Mouse (Mus musculus): ENCODE measurements at regions not wholly inside any gene's neighbourhood (a gene's known extent, or its start where the extent isn't known, plus 50 kb on each side); places are given as distances from the start of the nearest gene placed in this dataset.

DNA sequence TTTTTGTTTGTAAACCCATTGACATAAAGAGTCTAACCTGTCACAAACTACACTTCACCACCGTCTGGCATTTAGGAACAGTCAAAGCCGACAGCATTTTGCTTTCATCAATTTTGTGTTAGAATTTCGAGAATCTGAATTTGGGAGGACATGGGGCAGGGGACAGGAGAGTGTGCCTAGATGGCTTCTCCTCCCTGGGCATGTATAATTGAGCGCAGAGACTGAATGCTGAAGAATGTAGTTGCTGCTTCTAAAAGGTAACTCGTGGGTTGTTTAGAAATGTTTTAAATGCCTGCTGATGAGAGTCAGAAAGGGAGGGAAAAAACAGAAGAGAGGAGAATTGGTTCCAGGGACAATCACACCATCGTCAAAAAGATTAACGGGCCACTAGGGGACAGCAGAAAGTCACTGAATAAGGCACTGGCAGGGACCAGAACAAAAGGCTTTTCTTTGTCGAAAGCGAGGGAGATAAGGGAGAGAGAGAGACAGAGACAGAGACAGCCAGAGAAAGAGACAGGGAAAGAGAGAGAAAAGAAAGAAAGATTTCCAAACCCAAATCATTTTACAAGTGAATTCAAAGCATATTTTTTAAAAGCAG is 66.6 kb upstream of the BC052040 start:
- DNase-seq (ENCODE audit: low spot score) = no peak

DNA sequence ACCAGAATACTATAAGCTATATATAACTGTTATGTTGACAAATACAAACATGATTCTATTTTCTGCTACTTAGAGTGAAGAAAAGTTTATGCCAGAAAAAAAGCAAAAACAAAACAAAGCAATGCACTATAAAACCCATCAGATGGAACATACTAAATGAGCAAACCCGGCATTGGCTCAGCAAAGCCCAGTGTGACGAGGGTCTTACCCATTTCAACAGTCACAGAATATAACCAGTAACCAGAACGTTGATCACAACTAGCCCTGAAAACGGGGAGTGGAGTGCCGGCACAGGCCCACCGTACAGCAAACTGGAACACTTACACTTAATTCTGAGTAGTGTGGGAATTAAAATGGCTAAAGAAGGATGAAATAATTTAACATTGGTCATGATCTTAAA is 66.0 kb upstream of the BC052040 start:
- DNase-seq (ENCODE audit: low spot score) = no peak

DNA sequence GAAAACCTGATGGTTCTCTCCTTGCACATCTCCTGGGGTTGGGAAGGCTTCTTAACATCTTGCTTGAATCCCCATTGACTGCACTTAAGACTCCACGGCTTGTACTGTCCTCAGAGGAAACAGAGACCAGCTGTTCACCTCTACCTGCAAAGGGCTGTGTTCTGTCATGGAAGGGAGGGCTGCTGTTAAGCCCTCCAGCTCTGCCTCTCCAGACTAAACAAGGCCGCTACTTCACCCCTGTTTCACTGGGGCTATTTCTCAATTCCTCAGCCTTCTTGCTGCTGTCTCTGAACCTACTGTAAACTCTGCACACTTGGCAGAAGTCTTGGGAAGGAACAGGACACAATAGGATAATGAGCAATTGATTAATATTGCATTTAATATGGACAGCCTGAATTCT is 64.7 kb upstream of the BC052040 start:
- no peak for DNase-seq (ENCODE audit: low spot score)

DNA sequence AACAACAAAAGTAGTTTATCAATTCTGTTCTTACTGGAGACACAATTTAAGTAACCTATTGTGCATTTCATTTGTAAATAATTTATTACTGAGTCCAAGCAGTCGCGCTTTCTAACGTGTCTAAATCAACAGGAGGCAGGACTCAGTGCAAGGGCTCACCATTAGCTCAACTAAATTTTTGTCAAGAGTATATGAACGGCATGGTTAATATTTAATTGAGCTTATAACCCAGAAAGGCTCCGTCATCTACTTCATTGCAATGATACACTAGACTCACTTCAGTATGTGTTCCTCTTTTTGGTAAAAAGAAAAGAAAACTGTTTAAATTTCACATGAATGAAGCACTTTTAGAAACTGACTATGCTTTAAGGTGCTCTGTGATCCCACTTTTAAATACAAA is 61.5 kb upstream of the BC052040 start:
- DNase-seq (ENCODE audit: low spot score) = no peak

DNA sequence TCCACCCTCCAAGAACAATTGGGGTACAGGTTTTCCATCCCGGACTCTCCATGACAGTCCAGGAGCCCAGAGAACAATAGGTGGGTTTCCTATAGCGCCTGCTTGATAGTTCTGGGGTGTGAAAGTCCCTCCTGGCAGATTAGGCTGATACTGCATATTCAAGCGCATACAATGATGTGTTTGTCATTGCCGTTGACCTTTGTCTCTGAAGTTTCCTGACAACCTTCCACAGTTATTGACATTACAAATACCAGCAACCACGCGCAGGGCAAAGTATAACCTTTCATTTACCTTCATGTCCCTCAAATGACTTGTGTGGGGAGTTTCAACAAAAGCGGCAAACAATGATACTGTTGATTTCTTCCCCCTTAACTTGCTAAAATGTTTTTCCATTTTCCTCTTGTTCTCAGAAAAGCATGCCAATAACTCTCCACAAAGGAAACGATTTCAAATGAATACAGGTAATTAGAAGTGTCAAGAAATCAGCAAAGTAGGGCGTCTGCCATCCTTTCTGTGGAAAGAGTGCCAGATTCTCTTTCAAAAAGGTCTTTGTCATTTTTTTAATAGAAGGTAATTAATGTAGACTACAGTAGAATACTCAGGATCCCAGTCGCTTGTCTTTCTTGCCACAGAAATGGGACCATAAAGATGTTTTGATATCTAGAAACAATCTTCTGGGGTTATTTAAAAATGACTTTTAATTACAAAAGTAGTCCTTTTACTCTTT is 60.9 kb upstream of the BC052040 start:
- DNase-seq (ENCODE audit: low spot score) = no peak

DNA sequence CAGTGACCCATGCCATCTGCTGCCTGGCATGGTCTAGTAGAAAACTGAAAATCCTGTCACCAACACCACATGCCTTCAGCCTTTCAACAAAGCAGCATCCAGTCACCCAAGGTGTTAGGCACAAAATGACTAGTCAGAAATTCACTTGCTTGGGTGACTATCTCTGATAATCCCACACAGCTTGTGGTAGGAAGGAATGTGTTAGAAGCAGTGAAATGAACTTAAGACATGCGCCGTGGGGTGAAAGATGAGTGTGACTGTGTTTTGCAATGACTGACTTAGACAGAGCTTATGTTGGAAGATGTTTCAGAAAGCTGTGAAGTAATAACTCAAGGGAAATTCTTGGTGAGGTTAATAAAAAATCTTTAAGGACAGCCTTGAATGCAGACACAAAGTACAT is 51.6 kb upstream of the BC052040 start:
- no peak for DNase-seq (ENCODE audit: low spot score)
